Mouse (Mus musculus): ENCODE results near the gene Cops3.

Gene Cops3

GRCm38 (mm10) chr11:59777259-59777658 lies 62.4 kb downstream of the Cops3 start:
- no peak for DNase-seq (ENCODE audit: low spot score)

- DNase-seq (ENCODE audit: low spot score): no peak
Observed at GRCm38 (mm10) chr11:59775435-59776148, 64.0 kb downstream of the Cops3 start.

- DNase-seq (ENCODE audit: low spot score): no peak
Observed at GRCm38 (mm10) chr11:59774522-59774921, 65.1 kb downstream of the Cops3 start.

- no peak for DNase-seq (ENCODE audit: low spot score)
Observed at GRCm38 (mm10) chr11:59772902-59773301, 66.7 kb downstream of the Cops3 start.

GRCm38 (mm10) chr11:59772291-59772690 lies 67.3 kb downstream of the Cops3 start:
- DNase-seq (ENCODE audit: low spot score): no peak

GRCm38 (mm10) chr11:59770753-59771152 lies 68.9 kb downstream of the Cops3 start:
- DNase-seq (ENCODE audit: low spot score): no peak

GRCm38 (mm10) chr11:59769738-59770137 lies 69.9 kb downstream of the Cops3 start:
- no peak for DNase-seq (ENCODE audit: low spot score)

- DNase-seq (ENCODE audit: low spot score): no peak
Observed at GRCm38 (mm10) chr11:59769307-59769706, 70.3 kb downstream of the Cops3 start.
